Comparison of ENCODE assay signal across 8 mouse cellular contexts in genomic region chr1:75141486-75142190, GRCm38 (mm10). TPM values are rescaled to one million over a fixed set of nuclear protein-coding genes. Genes with fewer than 3 reads are reported as not detected.
DNase-seq lines count a peak whose midpoint lies in the region; ATAC-seq and TF ChIP-seq lines count a peak whose summit lies in the region.

No protein-coding gene starts in this region.

- peak overlapping the region; percentile 97 for H3K27ac ChIP-seq in bone marrow macrophage, adult 2 months (ENCODE audit: insufficient read depth, low read depth, low read length)
- peak overlapping the region; percentile 96 for H3K27ac ChIP-seq in heart, embryonic 15.5 days
- peak overlapping the region; percentile 98 for H3K27ac ChIP-seq in neural tube, embryonic 14.5 days (ENCODE audit: low read depth, low read length)

- DNase-seq in CD4-positive, CD25-positive, alpha-beta regulatory T cell, adult 2 months (ENCODE audit: low read depth, low spot score): peak; percentile 85
- DNase-seq in kidney, postnatal 14 days: peak; percentile 79
- peak; percentile 81 to 82 for DNase-seq in lung, adult 18-20 months
- DNase-seq in testis, postnatal 10 days (ENCODE audit: low spot score): peak; percentile 69

- H3K4me3 ChIP-seq in bone marrow macrophage, adult 2 months (ENCODE audit: insufficient read depth, low read length): peak overlapping the region; percentile 99
- peak overlapping the region; percentile 90 for H3K4me3 ChIP-seq in heart, embryonic 15.5 days
- H3K4me3 ChIP-seq in neural tube, embryonic 14.5 days (ENCODE audit: low read depth, low read length): peak overlapping the region; percentile 91

- TF ChIP-seq POLR2A in bone marrow macrophage, adult 2 months (IDR thresholded peaks at IDR 0.05; ENCODE audit: borderline replicate concordance, low read depth, low read length): peak; percentile 74; the same call in 1 of the 2 replicates

- peak; percentile 54 for ATAC-seq in erythroid progenitor cell, adult 5-6 weeks (replicated peaks; ENCODE audit: low FRiP score, poor library complexity, severe bottlenecking)
- ATAC-seq in heart, embryonic 15.5 days (replicated peaks; ENCODE audit: insufficient number of reproducible peaks, insufficient read depth, low FRiP score, low read depth): peak; percentile 28; the same call in 1 of the 2 replicates
- peak; percentile 25; the same call in 1 of the 2 replicates for ATAC-seq in neural tube, embryonic 14.5 days (ENCODE audit: low read depth)

- peak overlapping the region; percentile 86 for H3K4me2 ChIP-seq in heart, embryonic 15.5 days
- peak overlapping the region; percentile 97 for H3K4me2 ChIP-seq in neural tube, embryonic 14.5 days (ENCODE audit: low read depth, low read length)

- peaks cover 22% of the 10 kb centered on the region for H3K4me1 ChIP-seq in bone marrow macrophage, adult 2 months (ENCODE audit: control insufficient read depth, insufficient read depth, low read length)
- H3K4me1 ChIP-seq in heart, embryonic 15.5 days (replicated peaks): peaks cover 22% of the 10 kb centered on the region
- H3K4me1 ChIP-seq in neural tube, embryonic 14.5 days (ENCODE audit: control insufficient read depth, insufficient read depth, low read length): peaks cover 17% of the 10 kb centered on the region

- TF ChIP-seq CTCF in bone marrow macrophage, adult 2 months (IDR thresholded peaks at IDR 0.05; ENCODE audit: low read depth, low read length): no peak

- peaks cover 47% of the 10 kb centered on the region for H3K36me3 ChIP-seq in heart, embryonic 15.5 days
- peaks cover 34% of the 10 kb centered on the region for H3K36me3 ChIP-seq in neural tube, embryonic 14.5 days (ENCODE audit: control insufficient read depth, insufficient read depth, low read length)

- under 1% methylated on average over 53 of the region's 53 CpGs for WGBS in heart, embryonic 15.5 days
- under 1% methylated on average over 51 of the region's 53 CpGs for WGBS in neural tube, embryonic 14.5 days

- H3K27me3 ChIP-seq in heart, embryonic 15.5 days: no peaks in the 10 kb centered on the region
- no peaks in the 10 kb centered on the region; the same call in 1 of the 2 replicates for H3K27me3 ChIP-seq in neural tube, embryonic 14.5 days (ENCODE audit: control insufficient read depth, insufficient read depth, low read length)

- no peaks in the 10 kb centered on the region for H3K9me3 ChIP-seq in heart, embryonic 15.5 days (replicated peaks)
- no peaks in the 10 kb centered on the region for H3K9me3 ChIP-seq in neural tube, embryonic 14.5 days (ENCODE audit: control insufficient read depth, low read length)

- peak overlapping the region; percentile 94 for H3K9ac ChIP-seq in heart, embryonic 15.5 days
- H3K9ac ChIP-seq in neural tube, embryonic 14.5 days (replicated peaks; ENCODE audit: low read depth, low read length): peak overlapping the region; percentile 93

RNA-seq across cellular contexts. Expression of gene Cnppd1, which starts 0.9 kb away (rescaled TPM):
- polyA plus RNA-seq in bone marrow macrophage, adult 2 months (2012; ENCODE audit: insufficient read depth, insufficient read length, missing spikeins): 92.2 and 101 TPM in 2 replicates
- total RNA-seq in erythroid progenitor cell, adult 5-6 weeks (2015; ENCODE audit: low replicate concordance): 28.5 and 33.5 TPM in 2 replicates
- total RNA-seq in erythroid progenitor cell, adult 5-6 weeks (2017; ENCODE audit: low replicate concordance): 66.4 and 76.2 TPM in 2 replicates
- polyA plus RNA-seq in heart, embryonic 15.5 days (2015; fragmentation: Nextera tagmentation; extraction: Ambion mirVana): 33.7 and 39.3 TPM in 2 replicates
- 44.4 and 47.6 TPM in 2 replicates for polyA plus RNA-seq in neural tube, embryonic 14.5 days (2014; fragmentation: Nextera tagmentation; extraction: Ambion mirVana)

RNA-seq across cellular contexts. Expression of gene Retreg2, which starts 0.9 kb away (rescaled TPM):
- 107 and 113 TPM in 2 replicates for polyA plus RNA-seq in bone marrow macrophage, adult 2 months (2012; ENCODE audit: insufficient read depth, insufficient read length, missing spikeins)
- total RNA-seq in erythroid progenitor cell, adult 5-6 weeks (2015; ENCODE audit: low replicate concordance): 145 and 163 TPM in 2 replicates
- 133 and 149 TPM in 2 replicates for total RNA-seq in erythroid progenitor cell, adult 5-6 weeks (2017; ENCODE audit: low replicate concordance)
- polyA plus RNA-seq in heart, embryonic 15.5 days (2015; fragmentation: Nextera tagmentation; extraction: Ambion mirVana): 30.7 and 41.6 TPM in 2 replicates
- polyA plus RNA-seq in neural tube, embryonic 14.5 days (2014; fragmentation: Nextera tagmentation; extraction: Ambion mirVana): 146 and 152 TPM in 2 replicates

RNA-seq across cellular contexts. Expression of gene Slc23a3, which starts 7.9 kb away (rescaled TPM):
- not detected in 2 replicates for polyA plus RNA-seq in bone marrow macrophage, adult 2 months (2012; ENCODE audit: insufficient read depth, insufficient read length, missing spikeins)
- not detected in 2 replicates for total RNA-seq in erythroid progenitor cell, adult 5-6 weeks (2015; ENCODE audit: low replicate concordance)
- not detected in 2 replicates for total RNA-seq in erythroid progenitor cell, adult 5-6 weeks (2017; ENCODE audit: low replicate concordance)
- polyA plus RNA-seq in heart, embryonic 15.5 days (2015; fragmentation: Nextera tagmentation; extraction: Ambion mirVana): 0.53 and 1.2 TPM in 2 replicates
- polyA plus RNA-seq in neural tube, embryonic 14.5 days (2014; fragmentation: Nextera tagmentation; extraction: Ambion mirVana): 0.39 TPM in 1 of 2 replicates, not detected in the other

RNA-seq across cellular contexts. Expression of gene Nhej1, which starts 16.6 kb away (rescaled TPM):
- polyA plus RNA-seq in bone marrow macrophage, adult 2 months (2012; ENCODE audit: insufficient read depth, insufficient read length, missing spikeins): 5.1 and 6.3 TPM in 2 replicates
- 5.8 and 12.2 TPM in 2 replicates for total RNA-seq in erythroid progenitor cell, adult 5-6 weeks (2015; ENCODE audit: low replicate concordance)
- 10.5 and 11.0 TPM in 2 replicates for total RNA-seq in erythroid progenitor cell, adult 5-6 weeks (2017; ENCODE audit: low replicate concordance)
- 7.2 and 8.9 TPM in 2 replicates for polyA plus RNA-seq in heart, embryonic 15.5 days (2015; fragmentation: Nextera tagmentation; extraction: Ambion mirVana)
- polyA plus RNA-seq in neural tube, embryonic 14.5 days (2014; fragmentation: Nextera tagmentation; extraction: Ambion mirVana): 6.1 and 7.4 TPM in 2 replicates

RNA-seq across cellular contexts. Expression of gene Zfand2b, which starts 26.8 kb away (rescaled TPM):
- polyA plus RNA-seq in bone marrow macrophage, adult 2 months (2012; ENCODE audit: insufficient read depth, insufficient read length, missing spikeins): 28.3 and 34.6 TPM in 2 replicates
- 43.6 and 75.0 TPM in 2 replicates for total RNA-seq in erythroid progenitor cell, adult 5-6 weeks (2015; ENCODE audit: low replicate concordance)
- total RNA-seq in erythroid progenitor cell, adult 5-6 weeks (2017; ENCODE audit: low replicate concordance): 54.6 and 69.4 TPM in 2 replicates
- polyA plus RNA-seq in heart, embryonic 15.5 days (2015; fragmentation: Nextera tagmentation; extraction: Ambion mirVana): 26.5 and 32.5 TPM in 2 replicates
- 33.1 and 36.5 TPM in 2 replicates for polyA plus RNA-seq in neural tube, embryonic 14.5 days (2014; fragmentation: Nextera tagmentation; extraction: Ambion mirVana)

Comparison
In these comparisons a context has a peak if more than half of its experiments do, and no peak if none do; other contexts are left out.
1. Peak in every context shown above with its lines: DNase-seq, ATAC-seq, H3K4me3 ChIP-seq and H3K27ac ChIP-seq.